Mouse (Mus musculus) CH12.LX (cell line): ENCODE results near the gene Olfr651.

Source experiments
- CTCF ChIP-seq, 2 experiments: IDR thresholded peaks in 1 of 2; conservative IDR thresholded peaks in 1 of 2; 2 replicates each; pipeline ENCODE4 v1.5.1; 2011 to 2012; ENCODE audit warnings: low read depth in 2 of 2, low read length in 2 of 2, improper control_type of control experiment in 1 of 2, inconsistent platforms in 1 of 2, mild to moderate bottlenecking in 1 of 2, moderate library complexity in 1 of 2
- ELF1 ChIP-seq: IDR thresholded peaks from 2 replicates; pipeline ENCODE4 v1.6.1; 2014; ENCODE audit warnings: low read depth, mild to moderate bottlenecking, inconsistent platforms, low read length, improper control_type of control experiment
- EP300 ChIP-seq: IDR thresholded peaks from 2 replicates; pipeline ENCODE4 v1.6.1; 2011; ENCODE audit warnings: low read length, improper control_type of control experiment
- ETS1 ChIP-seq: conservative IDR thresholded peaks from 2 replicates; pipeline ENCODE4 v1.6.1; 2012; ENCODE audit warnings: low read depth, mild to moderate bottlenecking, inconsistent platforms, low read length, improper control_type of control experiment, moderate library complexity
- KAT2A ChIP-seq: IDR thresholded peaks from 2 replicates; pipeline ENCODE4 v1.6.1; 2012; ENCODE audit warnings: low read length, improper control_type of control experiment, inconsistent platforms; ENCODE audit not compliant: insufficient replicate concordance
- MAFK ChIP-seq: IDR thresholded peaks from 2 replicates; pipeline ENCODE4 v1.6.1; 2011; ENCODE audit warnings: low read length, improper control_type of control experiment; ENCODE audit not compliant: insufficient replicate concordance
- MAX ChIP-seq: IDR thresholded peaks from 2 replicates; pipeline ENCODE4 v1.6.1; 2011; ENCODE audit warnings: low read length, improper control_type of control experiment
- MXI1 ChIP-seq: IDR thresholded peaks from 2 replicates; pipeline ENCODE4 v1.6.1; 2011; ENCODE audit warnings: mild to moderate bottlenecking, low read depth, low read length, improper control_type of control experiment
- NELFE ChIP-seq: IDR thresholded peaks from 2 replicates; pipeline ENCODE4 v1.6.1; 2011; ENCODE audit warnings: low read depth, low read length, improper control_type of control experiment
- POLR2A ChIP-seq: IDR thresholded peaks from 2 replicates; pipeline ENCODE4 v1.6.1; 2011; ENCODE audit warnings: low read depth, mild to moderate bottlenecking, improper control_type of control experiment, low read length
- SIN3A ChIP-seq: IDR thresholded peaks from 2 replicates; pipeline ENCODE4 v1.6.1; 2012; ENCODE audit warnings: low read length, improper control_type of control experiment, inconsistent platforms
- USF1 ChIP-seq: IDR thresholded peaks from 2 replicates; pipeline ENCODE4 v1.6.1; 2014; ENCODE audit warnings: low read depth, mild to moderate bottlenecking, inconsistent platforms, low read length, improper control_type of control experiment
- ZNF384 ChIP-seq: IDR thresholded peaks from 2 replicates; pipeline ENCODE4 v1.6.1; 2012; ENCODE audit warnings: low read depth, low read length, improper control_type of control experiment, inconsistent platforms

DNA sequence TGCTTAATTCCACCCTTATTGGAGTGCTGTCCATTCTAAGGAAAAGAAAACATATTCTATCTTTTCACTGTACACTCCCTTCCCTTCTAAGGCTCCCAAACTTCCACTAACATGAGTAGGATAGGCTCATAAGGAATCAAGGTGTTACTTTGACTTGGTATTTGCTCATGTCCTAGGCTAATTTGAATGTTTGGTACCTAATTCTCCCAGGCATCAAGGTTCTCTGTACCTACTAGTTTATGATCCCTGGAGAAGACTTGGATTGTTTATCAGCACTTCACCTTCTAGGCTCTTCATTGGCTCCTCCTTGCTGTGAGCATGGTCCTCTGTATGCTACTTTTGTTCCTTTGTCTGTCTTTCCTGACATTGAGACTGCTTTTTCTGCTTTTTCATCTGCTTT is 10.7 kb downstream of the Olfr651 start, which contains the start of gene Olfr652:
- TF ChIP-seq POLR2A (no peak), ZNF384 (no peak), SIN3A (no peak), EP300 (no peak), MAFK (no peak), KAT2A (no peak), USF1 (no peak), MXI1 (no peak), NELFE (no peak), CTCF (conservative IDR thresholded peaks at IDR 0.05 in 1 of 2, IDR thresholded peaks at IDR 0.05 in 1 of 2; ENCODE audit: low read depth in 2 of 2, low read length in 2 of 2) (no peak), MAX (no peak), ELF1 (no peak), ETS1 (no peak)
